Mouse (Mus musculus): ENCODE results near the gene Cdk19. TPM values are rescaled to one million over a fixed set of nuclear protein-coding genes. Genes with fewer than 3 reads are reported as not detected.

The Cdk19 gene
- total and polyA plus RNA-seq, 3 experiments = 2.8 to 8.2 TPM; not detected in 1

DNA sequence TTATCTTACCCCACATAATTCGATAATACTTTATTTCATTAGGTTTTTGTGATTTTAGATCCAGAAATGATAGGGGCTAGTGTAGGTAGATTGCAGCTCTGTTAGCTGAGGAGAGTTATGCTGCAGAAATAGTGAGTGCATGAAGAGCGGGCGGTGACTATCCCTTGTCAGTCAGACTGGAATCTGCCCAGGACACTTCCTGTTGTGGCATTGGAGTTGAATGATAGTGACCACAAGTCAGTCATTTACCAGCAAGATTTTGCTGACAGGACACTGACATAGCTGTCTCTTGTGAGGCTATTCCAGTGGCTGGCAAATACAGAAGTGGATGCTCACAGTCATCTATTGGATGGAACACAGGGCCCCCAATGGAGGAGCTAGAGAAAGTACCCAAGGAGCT is 97.8 kb downstream of the Cdk19 start:
- DNase-seq (ENCODE audit: low read depth, low spot score) = peak; percentile 24
- Histone ChIP-seq H3K4me1 (ENCODE audit: control insufficient read depth in 1 of 2, insufficient read depth in 2 of 2, low read length in 2 of 2) (no peaks in the 10 kb centered on the region), H3K79me2 (ENCODE audit: control insufficient read depth, insufficient read depth, low read length, poor library complexity) (no peaks in the 10 kb centered on the region)

DNA sequence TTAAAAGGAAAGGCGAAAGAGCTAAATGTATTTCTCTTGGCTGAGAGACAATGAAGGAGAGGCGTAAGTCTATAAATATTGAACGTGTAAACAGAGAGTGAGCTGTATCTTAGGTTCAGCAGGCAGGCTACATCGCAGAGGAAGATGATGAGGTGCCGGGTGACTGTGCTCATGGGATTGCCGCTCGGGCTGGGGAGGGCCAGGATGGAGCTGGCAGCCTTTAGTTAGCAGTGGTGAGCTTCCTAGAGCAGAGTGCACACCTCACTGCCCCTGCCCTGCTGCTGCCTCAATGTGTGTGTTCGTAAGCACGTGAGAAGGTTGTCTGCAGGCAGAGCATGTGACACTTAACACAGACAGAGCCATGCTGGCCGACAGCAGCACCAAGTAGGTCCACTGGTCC is 101.4 kb downstream of the Cdk19 start:
- Histone ChIP-seq H3K27ac (ENCODE audit: control insufficient read depth, low read depth, low read length) (no peak overlapping the region), H3K79me2 (ENCODE audit: control insufficient read depth, insufficient read depth, low read length, poor library complexity) (no peaks in the 10 kb centered on the region), H3K9ac (ENCODE audit: control insufficient read depth, low read depth, low read length, poor library complexity, severe bottlenecking) (no peak overlapping the region), H3K36me3 (ENCODE audit: control insufficient read depth in 1 of 2, insufficient read depth in 2 of 2, low read length in 2 of 2) (no peaks in the 10 kb centered on the region), H3K4me1 (ENCODE audit: control insufficient read depth in 1 of 2, insufficient read depth in 2 of 2, low read length in 2 of 2) (no peaks in the 10 kb centered on the region), H3K4me3 (ENCODE audit: control insufficient read depth in 1 of 2, insufficient read depth in 1 of 2, low read depth in 2 of 2, low read length in 2 of 2) (no peak overlapping the region), H3K27me3 (ENCODE audit: control insufficient read depth in 1 of 2, insufficient read depth in 2 of 2, low read length in 2 of 2) (no peaks in the 10 kb centered on the region), H3K9me3 (replicated peaks; ENCODE audit: insufficient read depth, low read length) (no peaks in the 10 kb centered on the region)
- TF ChIP-seq KAT2A (conservative IDR thresholded peaks at IDR 0.05; ENCODE audit: low read depth, low read length) (no peak), TAL1 (IDR thresholded peaks at IDR 0.05; ENCODE audit: low read length) (no peak), MYB (IDR thresholded peaks at IDR 0.05; ENCODE audit: low read depth, low read length) (no peak), TBP (IDR thresholded peaks at IDR 0.05; ENCODE audit: low read depth, low read length) (no peak), MAX (IDR thresholded peaks at IDR 0.05; ENCODE audit: low read length) (no peak), JUND (IDR thresholded peaks at IDR 0.05; ENCODE audit: low read depth, low read length) (no peak), EP300 (IDR thresholded peaks at IDR 0.05; ENCODE audit: low read depth in 1 of 2, low read length in 2 of 2) (no peak), POLR2AphosphoS5 (IDR thresholded peaks at IDR 0.05; ENCODE audit: borderline replicate concordance, low read depth, low read length) (no peak), CHD1 (IDR thresholded peaks at IDR 0.05; ENCODE audit: low read depth, low read length) (no peak), ETS1 (IDR thresholded peaks at IDR 0.05; ENCODE audit: low read depth, low read length) (no peak), POLR2AphosphoS2 (IDR thresholded peaks at IDR 0.05; ENCODE audit: low read length) (no peak), GATA1 (IDR thresholded peaks at IDR 0.05; ENCODE audit: low read depth, low read length) (no peak), ZMIZ1 (IDR thresholded peaks at IDR 0.05; ENCODE audit: low read depth, low read length) (no peak), ZNF384 (IDR thresholded peaks at IDR 0.05; ENCODE audit: low read depth, low read length) (no peak), MAZ (IDR thresholded peaks at IDR 0.05; ENCODE audit: low read depth, low read length) (no peak), HCFC1 (IDR thresholded peaks at IDR 0.05; ENCODE audit: low read depth, low read length) (no peak), SMC3 (IDR thresholded peaks at IDR 0.05; ENCODE audit: low read depth, low read length) (no peak)
- no peak for DNase-seq (ENCODE audit: low read depth, low spot score)

More for the DNA sequence above, 97.8 kb downstream of the Cdk19 start:
- Histone ChIP-seq H3K27ac (ENCODE audit: control insufficient read depth, low read depth, low read length) (no peak overlapping the region), H3K36me3 (ENCODE audit: control insufficient read depth in 1 of 2, insufficient read depth in 2 of 2, low read length in 2 of 2) (no peaks in the 10 kb centered on the region), H3K9me3 (replicated peaks; ENCODE audit: insufficient read depth, low read length) (no peaks in the 10 kb centered on the region), H3K9ac (ENCODE audit: control insufficient read depth, low read depth, low read length, poor library complexity, severe bottlenecking) (no peak overlapping the region), H3K27me3 (ENCODE audit: control insufficient read depth in 1 of 2, insufficient read depth in 2 of 2, low read length in 2 of 2) (no peaks in the 10 kb centered on the region), H3K4me3 (ENCODE audit: control insufficient read depth in 1 of 2, insufficient read depth in 1 of 2, low read depth in 2 of 2, low read length in 2 of 2) (no peak overlapping the region)
- no peak for TF ChIP-seq MEF2A (IDR thresholded peaks at IDR 0.05; ENCODE audit: extremely low read depth, insufficient replicate concordance, low read depth, low read length, poor library complexity, severe bottlenecking)
- no peak for TF ChIP-seq RAD21 (IDR thresholded peaks at IDR 0.05; ENCODE audit: low read depth, low read length)
- no peak for TF ChIP-seq ZNF384 (IDR thresholded peaks at IDR 0.05; ENCODE audit: low read depth, low read length)
- TF ChIP-seq ELF1 (IDR thresholded peaks at IDR 0.05; ENCODE audit: low read depth, low read length) = no peak
- no peak for TF ChIP-seq USF1 (IDR thresholded peaks at IDR 0.05; ENCODE audit: low read depth, low read length)
- TF ChIP-seq ZMIZ1 (IDR thresholded peaks at IDR 0.05; ENCODE audit: low read depth, low read length) = no peak
- no peak for TF ChIP-seq TAL1 (IDR thresholded peaks at IDR 0.05; ENCODE audit: low read length)
- TF ChIP-seq MYB (IDR thresholded peaks at IDR 0.05; ENCODE audit: low read depth, low read length) = no peak
- TF ChIP-seq TBP (IDR thresholded peaks at IDR 0.05; ENCODE audit: low read depth, low read length) = no peak
- TF ChIP-seq EP300 (IDR thresholded peaks at IDR 0.05; ENCODE audit: low read depth in 1 of 2, low read length in 2 of 2) = no peak
- TF ChIP-seq HCFC1 (IDR thresholded peaks at IDR 0.05; ENCODE audit: low read depth, low read length) = no peak
